Mouse (Mus musculus): ENCODE results near the gene Cenpv. TPM values are rescaled to one million over a fixed set of nuclear protein-coding genes. Genes with fewer than 3 reads are reported as not detected.

The Cenpv gene
- total and polyA plus RNA-seq, 3 experiments: 24.4 to 107 (median 33.6) TPM

DNA sequence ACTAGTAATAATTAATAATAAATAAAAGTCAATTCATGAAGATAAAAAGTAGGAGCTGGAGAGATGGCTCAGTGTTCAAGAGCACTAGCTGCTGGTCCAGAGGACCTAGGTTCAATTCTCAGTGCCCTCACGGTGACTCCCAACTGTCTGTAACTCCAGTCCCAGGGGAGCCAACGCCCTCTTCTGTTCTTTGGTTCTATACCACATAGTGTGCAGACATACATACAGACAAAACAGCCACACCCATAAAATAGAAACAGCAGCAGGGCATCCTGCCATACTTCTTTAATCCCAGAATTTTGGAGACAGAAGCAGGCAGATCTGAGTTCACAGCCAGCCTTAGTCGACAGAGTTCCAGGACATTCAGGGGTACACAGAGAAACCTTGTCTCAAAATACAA, 4.9 kb upstream of the Cenpv start:
- Histone ChIP-seq H3K79me2 (replicated peaks; ENCODE audit: control insufficient read depth, extremely low read depth, insufficient read depth, poor library complexity, severe bottlenecking) (no peaks in the 10 kb centered on the region), H3K27ac (ENCODE audit: insufficient read depth, low read depth) (no peak overlapping the region), H3K4me1 (ENCODE audit: control insufficient read depth in 1 of 2, insufficient read depth in 2 of 2) (peaks cover 13 to 30% of the 10 kb centered on the region in 2 experiments), H3K4me2 (ENCODE audit: insufficient read depth, low read depth, poor library complexity, severe bottlenecking) (no peak overlapping the region), H3K36me3 (replicated peaks in 1 of 2; ENCODE audit: control insufficient read depth in 1 of 2, insufficient read depth in 1 of 2, low read length in 1 of 2) (peaks cover 0 to 11% of the 10 kb centered on the region in 2 experiments), H3K9me3 (replicated peaks; ENCODE audit: low read length) (no peaks in the 10 kb centered on the region), H3K27me3 (replicated peaks) (peaks cover 10% of the 10 kb centered on the region), H3K9ac (ENCODE audit: insufficient read depth, low read depth) (no peak overlapping the region), H3K4me3 (replicated peaks in 1 of 3; ENCODE audit: low read depth in 2 of 3, low read length in 2 of 3, poor library complexity in 1 of 3) (no peak overlapping the region)
- in situ Hi-C loops (cut with MboI; ENCODE audit: low pct_ligation_motif_present, low pct_unique_long_range_greater_than_20kb, low sequenced_read_pairs): no loop called here
- no peak for DNase-seq (ENCODE audit: extremely low read depth)
- no peak for TF ChIP-seq CHD2 (IDR thresholded peaks at IDR 0.05; ENCODE audit: low read length)
- dilution Hi-C loops (cut with MboI; ENCODE audit: extremely low pct_ligation_motif_present, extremely low pct_unique_long_range_greater_than_20kb, low sequenced_read_pairs): no loop called here

DNA sequence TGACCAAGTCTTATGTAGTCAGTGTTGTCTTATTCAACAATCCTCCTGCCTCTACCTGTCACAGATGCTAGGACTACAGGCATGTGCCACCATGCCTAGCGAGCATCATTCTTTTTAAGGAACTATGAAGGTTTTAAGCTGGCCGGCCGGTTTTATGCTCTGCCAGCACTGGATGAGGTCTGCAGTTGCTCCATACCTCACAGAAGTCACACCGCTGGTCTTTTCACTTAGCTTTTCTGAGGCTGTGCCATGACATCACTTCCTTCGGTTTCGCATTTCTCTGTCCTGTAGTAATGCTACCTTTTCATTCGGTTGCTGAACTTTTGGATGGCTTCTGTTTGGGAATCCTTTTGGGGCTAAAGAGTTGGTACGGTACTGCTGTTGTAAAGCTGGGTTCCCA, 2.5 kb upstream of the Cenpv start:
- in situ Hi-C loops (cut with MboI; ENCODE audit: low pct_ligation_motif_present, low pct_unique_long_range_greater_than_20kb, low sequenced_read_pairs): no loop called here
- no peak for TF ChIP-seq CHD2 (IDR thresholded peaks at IDR 0.05; ENCODE audit: low read length)
- TF ChIP-seq GABPA (IDR thresholded peaks at IDR 0.05; ENCODE audit: insufficient replicate concordance, low read depth, low read length): no peak
- TF ChIP-seq PAX5 (IDR thresholded peaks at IDR 0.05; ENCODE audit: low read length): no peak
- no peak for TF ChIP-seq SIN3A (IDR thresholded peaks at IDR 0.05; ENCODE audit: low read length)
- TF ChIP-seq NRF1 (IDR thresholded peaks at IDR 0.05; ENCODE audit: low read depth, low read length): no peak
- TF ChIP-seq MYC (IDR thresholded peaks at IDR 0.05; ENCODE audit: low read depth, low read length): peak; percentile 27; the same call in 1 of the 2 replicates
- no peak for TF ChIP-seq RCOR1 (conservative IDR thresholded peaks at IDR 0.05; ENCODE audit: low read depth, low read length)
- no peak for TF ChIP-seq KAT2A (IDR thresholded peaks at IDR 0.05; ENCODE audit: insufficient replicate concordance, low read length)
- no peak for TF ChIP-seq POLR2AphosphoS2 (IDR thresholded peaks at IDR 0.05; ENCODE audit: low read depth, low read length)
- TF ChIP-seq JUN (IDR thresholded peaks at IDR 0.05; ENCODE audit: insufficient read depth, low read depth, low read length): peak; percentile 15; the same call in 1 of the 2 replicates
- TF ChIP-seq EP300 (IDR thresholded peaks at IDR 0.05; ENCODE audit: low read length): no peak; the same call in 1 of the 2 replicates
- no peak for TF ChIP-seq BHLHE40 (IDR thresholded peaks at IDR 0.05; ENCODE audit: low read depth, low read length)
- no peak for TF ChIP-seq UBTF (IDR thresholded peaks at IDR 0.05; ENCODE audit: low read depth, low read length)
- TF ChIP-seq SMC3 (IDR thresholded peaks at IDR 0.05; ENCODE audit: low read depth, low read length): no peak
- TF ChIP-seq MAZ (IDR thresholded peaks at IDR 0.05; ENCODE audit: low read depth, low read length): 0 out of 2 replicates have a peak, but pooled peaks have one; percentile 37
- 0 out of 2 replicates have a peak, but pooled peaks have one; percentile 29 for TF ChIP-seq JUND (conservative IDR thresholded peaks at IDR 0.05; ENCODE audit: low read depth, low read length)
- TF ChIP-seq E2F4 (IDR thresholded peaks at IDR 0.05; ENCODE audit: insufficient replicate concordance, low read depth, low read length): no peak
- TF ChIP-seq POLR2A (IDR thresholded peaks at IDR 0.05; ENCODE audit: low read depth, low read length): peak; percentile 64
- peak; percentile 44 for DNase-seq (ENCODE audit: extremely low read depth)
- H3K4me1 ChIP-seq (ENCODE audit: control insufficient read depth in 1 of 2, insufficient read depth in 2 of 2): peaks cover 10 to 31% of the 10 kb centered on the region in 2 experiments
- peaks cover 0 to 7% of the 10 kb centered on the region in 2 experiments for H3K36me3 ChIP-seq (replicated peaks in 1 of 2; ENCODE audit: control insufficient read depth in 1 of 2, insufficient read depth in 1 of 2, low read length in 1 of 2)
- 0 out of 2 replicates have a peak overlapping the region, but pooled peaks have one; percentile 5 for H3K9ac ChIP-seq (ENCODE audit: insufficient read depth, low read depth)
- H3K27me3 ChIP-seq (replicated peaks): peaks cover 29% of the 10 kb centered on the region
- no peaks in the 10 kb centered on the region for H3K9me3 ChIP-seq (replicated peaks; ENCODE audit: low read length)
- H3K4me2 ChIP-seq (ENCODE audit: insufficient read depth, low read depth, poor library complexity, severe bottlenecking): peak overlapping the region; percentile 60; the same call in 1 of the 2 replicates
- dilution Hi-C loops (cut with MboI; ENCODE audit: extremely low pct_ligation_motif_present, extremely low pct_unique_long_range_greater_than_20kb, low sequenced_read_pairs): no loop called here
- peaks cover 16% of the 10 kb centered on the region for H3K79me2 ChIP-seq (replicated peaks; ENCODE audit: control insufficient read depth, extremely low read depth, insufficient read depth, poor library complexity, severe bottlenecking)
- H3K27ac ChIP-seq (ENCODE audit: insufficient read depth, low read depth): peak overlapping the region; percentile 10; the same call in 1 of the 2 replicates
- H3K4me3 ChIP-seq (replicated peaks in 1 of 3; ENCODE audit: low read depth in 2 of 3, low read length in 2 of 3, poor library complexity in 1 of 3): no peak overlapping the region

All from CH12.LX (cell line).